In genomic region chr3:130389261-130389975, GRCm38 (mm10) we compare ENCODE assay signal across 15 mouse cellular contexts.
A peak's percentile ranks its signal among the peaks of the same experiment; 100 is the strongest.
DNase-seq lines count a peak whose midpoint lies in the region; ATAC-seq and TF ChIP-seq lines count a peak whose summit lies in the region.
"Had no signal": no experiment of that assay in that cellular context is flagged by ENCODE, and none has a peak within 500 bp of the region (broad histone marks: within the 10 kb centered on the region; RNA-seq: fewer than 3 reads in every experiment).

No protein-coding gene starts in this region.

- no peak for TF ChIP-seq POLR2A in kidney, adult 2 months (IDR thresholded peaks at IDR 0.05; ENCODE audit: low read depth, low read length)
- no peak for TF ChIP-seq POLR2A in thymus, adult 2 months (IDR thresholded peaks at IDR 0.05; ENCODE audit: control insufficient read depth, extremely low read depth, insufficient read depth, low read length, poor library complexity)

- no peaks in the 10 kb centered on the region for H3K9me3 ChIP-seq in embryonic facial prominence, embryonic 14.5 days (ENCODE audit: control insufficient read depth, low read length)
- no peaks in the 10 kb centered on the region for H3K9me3 ChIP-seq in embryonic facial prominence, embryonic 10.5 days
- no peaks in the 10 kb centered on the region for H3K9me3 ChIP-seq in kidney, embryonic 15.5 days (replicated peaks)
- no peaks in the 10 kb centered on the region for H3K9me3 ChIP-seq in lung, postnatal 0 days (ENCODE audit: low read length)
- H3K9me3 ChIP-seq: embryonic facial prominence, embryonic 12.5 days; forebrain, embryonic 10.5 days; hindbrain, embryonic 15.5 days; midbrain, embryonic 10.5 days had no signal

- TF ChIP-seq EP300 in lung, postnatal 0 days (IDR thresholded peaks at IDR 0.05), result no peak

- DNase-seq in embryonic facial prominence, embryonic 14.5 days (ENCODE audit: low spot score), result peak; percentile 31
- no peak for DNase-seq in embryonic facial prominence, embryonic 10.5 days (ENCODE audit: low spot score)
- no peak for DNase-seq in kidney, adult 2 months
- no peak for DNase-seq in lung, postnatal 0 days (ENCODE audit: low spot score)
- DNase-seq in lung, postnatal 25 days (ENCODE audit: low spot score), result no peak
- peak; percentile 41 for DNase-seq in yolk sac, embryonic 10.5 days (ENCODE audit: low spot score)
- DNase-seq in thymus, adult 2 months, result no peak
- DNase-seq: cerebellum, postnatal 10 days; right cerebral cortex, postnatal 4 days had no signal

- no peaks in the 10 kb centered on the region for H3K27me3 ChIP-seq in embryonic facial prominence, embryonic 14.5 days (replicated peaks; ENCODE audit: control insufficient read depth, insufficient read depth, low read length)
- H3K27me3 ChIP-seq in embryonic facial prominence, embryonic 10.5 days (replicated peaks; ENCODE audit: low read depth, poor library complexity, severe bottlenecking), result no peaks in the 10 kb centered on the region
- no peaks in the 10 kb centered on the region for H3K27me3 ChIP-seq in kidney, embryonic 15.5 days
- H3K27me3 ChIP-seq in kidney, adult 2 months (replicated peaks; ENCODE audit: control insufficient read depth, insufficient read depth, low read length), result no peaks in the 10 kb centered on the region
- H3K27me3 ChIP-seq in lung, postnatal 0 days (replicated peaks; ENCODE audit: insufficient read depth, low read length), result no peaks in the 10 kb centered on the region
- no peaks in the 10 kb centered on the region; the same call in 1 of the 2 replicates for H3K27me3 ChIP-seq in thymus, adult 2 months (ENCODE audit: control insufficient read depth, insufficient read depth, low read length)
- H3K27me3 ChIP-seq: embryonic facial prominence, embryonic 12.5 days; hindbrain, embryonic 15.5 days had no signal

- no peak for TF ChIP-seq CTCF in kidney, adult 2 months (conservative IDR thresholded peaks at IDR 0.05; ENCODE audit: insufficient read depth, insufficient read length, low read depth, low read length)
- TF ChIP-seq CTCF in lung, postnatal 0 days (IDR thresholded peaks at IDR 0.05), result no peak
- no peak for TF ChIP-seq CTCF in thymus, adult 2 months (IDR thresholded peaks at IDR 0.05; ENCODE audit: borderline replicate concordance, control insufficient read depth, extremely low read depth, insufficient read depth, low read length, poor library complexity)

- H3K4me1 ChIP-seq in embryonic facial prominence, embryonic 14.5 days (ENCODE audit: control insufficient read depth, insufficient read depth, low read length), result no peaks in the 10 kb centered on the region
- H3K4me1 ChIP-seq in embryonic facial prominence, embryonic 10.5 days, result peaks cover 8% of the 10 kb centered on the region
- H3K4me1 ChIP-seq in kidney, embryonic 15.5 days, result peaks cover 9% of the 10 kb centered on the region
- H3K4me1 ChIP-seq in kidney, adult 2 months (ENCODE audit: control insufficient read depth, insufficient read depth, low read length), result no peaks in the 10 kb centered on the region
- peaks cover 5% of the 10 kb centered on the region; the same call in 1 of the 2 replicates for H3K4me1 ChIP-seq in lung, postnatal 0 days (ENCODE audit: insufficient read depth, low read depth, low read length)
- H3K4me1 ChIP-seq in thymus, adult 2 months (replicated peaks; ENCODE audit: control insufficient read depth, insufficient read depth, low read length), result no peaks in the 10 kb centered on the region
- H3K4me1 ChIP-seq: embryonic facial prominence, embryonic 12.5 days; forebrain, embryonic 10.5 days; hindbrain, embryonic 15.5 days; midbrain, embryonic 10.5 days had no signal

- WGBS in embryonic facial prominence, embryonic 14.5 days, result 61% methylated on average over 14 of the region's 14 CpGs
- WGBS in embryonic facial prominence, embryonic 10.5 days, result 76% methylated on average over 14 of the region's 14 CpGs
- 35% methylated on average over 14 of the region's 14 CpGs for WGBS in kidney, embryonic 15.5 days
- 36% methylated on average over 14 of the region's 14 CpGs for WGBS in kidney, adult 2 months
- 46% methylated on average over 14 of the region's 14 CpGs for WGBS in lung, postnatal 0 days
- 91% methylated on average over 14 of the region's 14 CpGs for WGBS in thymus, adult 2 months

- H3K4me3 ChIP-seq in embryonic facial prominence, embryonic 14.5 days (ENCODE audit: low read depth, low read length), result no peak overlapping the region
- H3K4me3 ChIP-seq in embryonic facial prominence, embryonic 10.5 days, result no peak overlapping the region
- no peak overlapping the region for H3K4me3 ChIP-seq in kidney, embryonic 15.5 days (replicated peaks)
- no peak overlapping the region for H3K4me3 ChIP-seq in kidney, adult 2 months (ENCODE audit: insufficient read depth, low read depth, low read length)
- no peak overlapping the region for H3K4me3 ChIP-seq in lung, postnatal 0 days (ENCODE audit: low read depth, low read length)
- H3K4me3 ChIP-seq in thymus, adult 2 months (ENCODE audit: control insufficient read depth, insufficient read depth, low read length), result no peak overlapping the region
- H3K4me3 ChIP-seq: embryonic facial prominence, embryonic 12.5 days; forebrain, embryonic 10.5 days; hindbrain, embryonic 15.5 days; midbrain, embryonic 10.5 days; myocyte had no signal

- no peak overlapping the region for H3K4me2 ChIP-seq in embryonic facial prominence, embryonic 14.5 days (ENCODE audit: low read depth, low read length)
- peak overlapping the region; percentile 29 for H3K4me2 ChIP-seq in kidney, embryonic 15.5 days
- H3K4me2 ChIP-seq in lung, postnatal 0 days (replicated peaks; ENCODE audit: low read depth, low read length), result peak overlapping the region; percentile 17; the same call in 1 of the 2 replicates
- H3K4me2 ChIP-seq: embryonic facial prominence, embryonic 12.5 days; hindbrain, embryonic 15.5 days had no signal

- H3K9ac ChIP-seq in embryonic facial prominence, embryonic 14.5 days (ENCODE audit: low read depth, low read length), result no peak overlapping the region
- H3K9ac ChIP-seq in kidney, embryonic 15.5 days, result no peak overlapping the region
- H3K9ac ChIP-seq in lung, postnatal 0 days (replicated peaks; ENCODE audit: low read depth), result no peak overlapping the region
- H3K9ac ChIP-seq: embryonic facial prominence, embryonic 12.5 days; hindbrain, embryonic 15.5 days had no signal

- no peak overlapping the region for H3K27ac ChIP-seq in embryonic facial prominence, embryonic 14.5 days (replicated peaks; ENCODE audit: low read depth, low read length)
- H3K27ac ChIP-seq in embryonic facial prominence, embryonic 10.5 days (replicated peaks), result no peak overlapping the region
- peak overlapping the region; percentile 62; the same call in 1 of the 2 replicates for H3K27ac ChIP-seq in kidney, embryonic 15.5 days
- no peak overlapping the region for H3K27ac ChIP-seq in kidney, adult 2 months (ENCODE audit: insufficient read depth, low read depth, low read length)
- no peak overlapping the region for H3K27ac ChIP-seq in lung, postnatal 0 days (ENCODE audit: low read length)
- no peak overlapping the region for H3K27ac ChIP-seq in thymus, adult 2 months (ENCODE audit: control insufficient read depth, insufficient read depth, low read length)
- H3K27ac ChIP-seq: embryonic facial prominence, embryonic 12.5 days; forebrain, embryonic 10.5 days; hindbrain, embryonic 15.5 days; midbrain, embryonic 10.5 days had no signal

- ATAC-seq in embryonic facial prominence, embryonic 14.5 days (ENCODE audit: low read depth), result no peak
- ATAC-seq in kidney, embryonic 15.5 days (replicated peaks; ENCODE audit: low FRiP score), result peak; percentile 29; the same call in 1 of the 2 replicates
- no peak for ATAC-seq in lung, postnatal 0 days

- H3K36me3 ChIP-seq in embryonic facial prominence, embryonic 14.5 days (ENCODE audit: control insufficient read depth, insufficient read depth, low read length), result no peaks in the 10 kb centered on the region
- H3K36me3 ChIP-seq in embryonic facial prominence, embryonic 10.5 days (replicated peaks), result no peaks in the 10 kb centered on the region
- H3K36me3 ChIP-seq in kidney, embryonic 15.5 days, result no peaks in the 10 kb centered on the region
- H3K36me3 ChIP-seq in kidney, adult 2 months (ENCODE audit: control insufficient read depth, insufficient read depth, low read length), result no peaks in the 10 kb centered on the region
- H3K36me3 ChIP-seq in lung, postnatal 0 days (ENCODE audit: insufficient read depth, low read length), result no peaks in the 10 kb centered on the region
- no peaks in the 10 kb centered on the region for H3K36me3 ChIP-seq in thymus, adult 2 months (ENCODE audit: control insufficient read depth, insufficient read depth, low read length)
- H3K36me3 ChIP-seq: embryonic facial prominence, embryonic 12.5 days; forebrain, embryonic 10.5 days; hindbrain, embryonic 15.5 days; midbrain, embryonic 10.5 days had no signal

Comparison
In these comparisons a context has a peak if more than half of its experiments do, and no peak if none do; other contexts are left out.
1. DNase-seq: peak in embryonic facial prominence, embryonic 14.5 days (single experiment) and yolk sac, embryonic 10.5 days (single experiment); none in embryonic facial prominence, embryonic 10.5 days (single experiment), kidney, adult 2 months (single experiment), lung, postnatal 0 days (single experiment), lung, postnatal 25 days (single experiment) and thymus, adult 2 months (single experiment).